Mouse (Mus musculus) neural tube, embryonic 13.5 days (tissue): ENCODE data around the gene Klhl7. TPM values are rescaled to one million over a fixed set of nuclear protein-coding genes. Genes with fewer than 3 reads are reported as not detected.
A peak's percentile ranks its signal among the peaks of the same experiment; 100 is the strongest.

ENCODE experiments used
- ATAC-seq: fragments of 200-750 bp; cut with Nextera tagmentation; 2 replicates; pipeline ENCODE4 v1.8.0; 2017; ENCODE audit warnings: low read depth, mild to moderate bottlenecking, moderate TSS enrichment, moderate library complexity
- H3K27ac ChIP-seq: fragments of 300-500 bp; sonication (generic); replicated peaks from 2 replicates; pipeline ENCODE4 v1.5.1; 2015; ENCODE audit warnings: moderate library complexity, mild to moderate bottlenecking, inconsistent platforms
- H3K27me3 ChIP-seq: fragments of 300-500 bp; sonication (generic); 2 replicates; pipeline ENCODE4 v1.6.1; 2015; ENCODE audit warnings: mild to moderate bottlenecking, inconsistent platforms
- H3K36me3 ChIP-seq: fragments of 300-500 bp; sonication (generic); 2 replicates; pipeline ENCODE4 v1.6.1; 2015; ENCODE audit warnings: mild to moderate bottlenecking, inconsistent platforms
- H3K4me1 ChIP-seq: fragments of 300-500 bp; sonication (generic); replicated peaks from 2 replicates; pipeline ENCODE4 v1.6.1; 2015; ENCODE audit warnings: inconsistent platforms
- H3K4me2 ChIP-seq: fragments of 300-500 bp; sonication (generic); 2 replicates; pipeline ENCODE4 v1.6.1; 2015; ENCODE audit warnings: inconsistent platforms, mild to moderate bottlenecking, moderate library complexity
- H3K4me3 ChIP-seq: fragments of 300-500 bp; sonication (generic); 2 replicates; pipeline ENCODE4 v1.5.1; 2015; ENCODE audit warnings: mild to moderate bottlenecking, inconsistent platforms
- H3K9ac ChIP-seq: fragments of 300-500 bp; sonication (generic); 2 replicates; pipeline ENCODE4 v1.6.1; 2015; ENCODE audit warnings: moderate library complexity, mild to moderate bottlenecking, inconsistent platforms
- H3K9me3 ChIP-seq: fragments of 300-500 bp; sonication (generic); 2 replicates; pipeline ENCODE4 v1.6.1; 2016; ENCODE audit warnings: inconsistent platforms
- WGBS: fragments of 180-500 bp; shearing (Covaris S2); methylation state at CpG from one replicate; pipeline ENCODE4 v1.1.7; 2015; 5-methylcytosine and 5-hydroxymethylcytosine counted together
- polyA plus RNA-seq: library from polyadenylated mRNA; unstranded; fragments of >200 nt; fragmentation: Nextera tagmentation; extraction: Ambion mirVana; gene quantifications from 2 replicates; pipeline ENCODE4 v1.2.1, GENCODE M21; 2015

Gene Klhl7
- polyA plus RNA-seq, 1 experiment from 2014 or later, result 130 TPM

GRCm38 (mm10) chr5:24076986-24077718, 23.3 kb upstream of the Klhl7 start:
- Histone ChIP-seq H3K4me1 (peaks cover 12% of the 10 kb centered on the region), H3K27me3 (no peaks in the 10 kb centered on the region), H3K4me2 (peak overlapping the region; percentile 49), H3K27ac (peak overlapping the region; percentile 82), H3K9me3 (no peaks in the 10 kb centered on the region), H3K36me3 (no peaks in the 10 kb centered on the region), H3K9ac (peak overlapping the region; percentile 61), H3K4me3 (peak overlapping the region; percentile 22)
- WGBS, result 3% methylated on average over 15 of the region's 15 CpGs
- ATAC-seq, result peak; percentile 88

- H3K4me1 ChIP-seq, result peaks cover 12% of the 10 kb centered on the region
- peak overlapping the region; percentile 22; the same call in 1 of the 2 replicates for H3K4me3 ChIP-seq
- no peaks in the 10 kb centered on the region for H3K9me3 ChIP-seq
- peak overlapping the region; percentile 82; the same call in 1 of the 2 replicates for H3K27ac ChIP-seq
- peak overlapping the region; percentile 49 for H3K4me2 ChIP-seq
- ATAC-seq, result no peak
- H3K9ac ChIP-seq, result 0 out of 2 replicates have a peak overlapping the region, but pooled peaks have one; percentile 61
- H3K36me3 ChIP-seq, result no peaks in the 10 kb centered on the region
- 22% methylated on average over 7 of the region's 7 CpGs for WGBS
- no peaks in the 10 kb centered on the region for H3K27me3 ChIP-seq
Measured at GRCm38 (mm10) chr5:24077739-24078306, 22.6 kb upstream of the Klhl7 start.

GRCm38 (mm10) chr5:24078420-24079179, 21.8 kb upstream of the Klhl7 start:
- no peak overlapping the region for H3K9ac ChIP-seq
- no peaks in the 10 kb centered on the region for H3K27me3 ChIP-seq
- H3K4me1 ChIP-seq, result peaks cover 12% of the 10 kb centered on the region
- no peaks in the 10 kb centered on the region for H3K9me3 ChIP-seq
- H3K27ac ChIP-seq, result no peak overlapping the region; the same call in 1 of the 2 replicates
- H3K4me3 ChIP-seq, result no peak overlapping the region
- WGBS, result 81% methylated on average over 7 of the region's 7 CpGs
- ATAC-seq, result 0 out of 2 replicates have a peak, but pooled peaks have one; percentile 34
- no peak overlapping the region for H3K4me2 ChIP-seq
- no peaks in the 10 kb centered on the region for H3K36me3 ChIP-seq

GRCm38 (mm10) chr5:24080826-24081225, 19.6 kb upstream of the Klhl7 start:
- Histone ChIP-seq H3K4me1 (peaks cover 12% of the 10 kb centered on the region), H3K9me3 (no peaks in the 10 kb centered on the region), H3K4me2 (no peak overlapping the region), H3K36me3 (no peaks in the 10 kb centered on the region), H3K27me3 (0 out of 2 replicates have a peak, but pooled peaks cover 3% of the 10 kb centered on the region), H3K4me3 (no peak overlapping the region), H3K9ac (no peak overlapping the region), H3K27ac (no peak overlapping the region)
- 78% methylated on average over 6 of the region's 6 CpGs for WGBS
- no peak for ATAC-seq

GRCm38 (mm10) chr5:24084835-24085234, 15.6 kb upstream of the Klhl7 start:
- no peak overlapping the region for H3K9ac ChIP-seq
- no peaks in the 10 kb centered on the region for H3K36me3 ChIP-seq
- no peaks in the 10 kb centered on the region for H3K9me3 ChIP-seq
- 0 out of 2 replicates have a peak, but pooled peaks cover 3% of the 10 kb centered on the region for H3K27me3 ChIP-seq
- no peak overlapping the region for H3K4me2 ChIP-seq
- no peak overlapping the region for H3K27ac ChIP-seq
- 79% methylated on average over 4 of the region's 4 CpGs for WGBS
- no peak for ATAC-seq
- H3K4me1 ChIP-seq, result peaks cover 4% of the 10 kb centered on the region; the same call in 1 of the 2 replicates
- no peak overlapping the region for H3K4me3 ChIP-seq

- Histone ChIP-seq H3K4me3 (no peak overlapping the region), H3K36me3 (no peaks in the 10 kb centered on the region), H3K9ac (no peak overlapping the region), H3K27me3 (0 out of 2 replicates have a peak, but pooled peaks cover 3% of the 10 kb centered on the region), H3K9me3 (no peaks in the 10 kb centered on the region), H3K4me1 (peaks cover 4% of the 10 kb centered on the region; the same call in 1 of the 2 replicates), H3K27ac (0 out of 2 replicates have a peak overlapping the region, but pooled peaks have one; percentile 38), H3K4me2 (no peak overlapping the region)
- WGBS, result 85% methylated on average over 16 of the region's 16 CpGs
- ATAC-seq, result no peak
Measured at GRCm38 (mm10) chr5:24086241-24086640, 14.2 kb upstream of the Klhl7 start.

- no peak overlapping the region for H3K9ac ChIP-seq
- peaks cover 4% of the 10 kb centered on the region; the same call in 1 of the 2 replicates for H3K4me1 ChIP-seq
- H3K27me3 ChIP-seq, result 0 out of 2 replicates have a peak, but pooled peaks cover 3% of the 10 kb centered on the region
- WGBS, result 20% methylated on average over 3 of the region's 3 CpGs
- no peak overlapping the region for H3K4me3 ChIP-seq
- peak overlapping the region; percentile 38; the same call in 1 of the 2 replicates for H3K27ac ChIP-seq
- ATAC-seq, result 0 out of 2 replicates have a peak, but pooled peaks have one; percentile 27
- no peaks in the 10 kb centered on the region for H3K9me3 ChIP-seq
- H3K4me2 ChIP-seq, result no peak overlapping the region
- H3K36me3 ChIP-seq, result no peaks in the 10 kb centered on the region
Measured at GRCm38 (mm10) chr5:24086865-24087264, 13.5 kb upstream of the Klhl7 start.

GRCm38 (mm10) chr5:24088451-24088850, 12.0 kb upstream of the Klhl7 start:
- no peak for ATAC-seq
- no peak overlapping the region for H3K27ac ChIP-seq
- WGBS, result 91% methylated on average over 1 of the region's 1 CpGs
- H3K9me3 ChIP-seq, result no peaks in the 10 kb centered on the region
- no peaks in the 10 kb centered on the region for H3K36me3 ChIP-seq
- 0 out of 2 replicates have a peak, but pooled peaks cover 3% of the 10 kb centered on the region for H3K27me3 ChIP-seq
- no peak overlapping the region for H3K9ac ChIP-seq
- H3K4me3 ChIP-seq, result no peak overlapping the region
- H3K4me2 ChIP-seq, result no peak overlapping the region
- peaks cover 4% of the 10 kb centered on the region; the same call in 1 of the 2 replicates for H3K4me1 ChIP-seq

- ATAC-seq, result no peak
- Histone ChIP-seq H3K27ac (no peak overlapping the region), H3K4me2 (no peak overlapping the region), H3K9ac (no peak overlapping the region), H3K4me1 (no peaks in the 10 kb centered on the region), H3K36me3 (no peaks in the 10 kb centered on the region), H3K4me3 (no peak overlapping the region), H3K27me3 (no peaks in the 10 kb centered on the region), H3K9me3 (no peaks in the 10 kb centered on the region)
- 81% methylated on average over 3 of the region's 3 CpGs for WGBS
Measured at GRCm38 (mm10) chr5:24092496-24092895, 7.9 kb upstream of the Klhl7 start.

- H3K4me1 ChIP-seq, result peaks cover 5% of the 10 kb centered on the region
- 76% methylated on average over 6 of the region's 6 CpGs for WGBS
- H3K27me3 ChIP-seq, result no peaks in the 10 kb centered on the region; the same call in 1 of the 2 replicates
- no peak overlapping the region for H3K9ac ChIP-seq
- no peak overlapping the region for H3K4me3 ChIP-seq
- H3K36me3 ChIP-seq, result no peaks in the 10 kb centered on the region
- ATAC-seq, result no peak
- H3K9me3 ChIP-seq, result no peaks in the 10 kb centered on the region
- H3K27ac ChIP-seq, result no peak overlapping the region
- no peak overlapping the region for H3K4me2 ChIP-seq
Measured at GRCm38 (mm10) chr5:24095393-24095792, 5.0 kb upstream of the Klhl7 start.

- H3K27ac ChIP-seq, result no peak overlapping the region
- H3K4me1 ChIP-seq, result peaks cover 5% of the 10 kb centered on the region
- no peak overlapping the region for H3K9ac ChIP-seq
- no peak overlapping the region for H3K4me3 ChIP-seq
- H3K27me3 ChIP-seq, result no peaks in the 10 kb centered on the region; the same call in 1 of the 2 replicates
- no peak overlapping the region for H3K4me2 ChIP-seq
- 78% methylated on average over 5 of the region's 5 CpGs for WGBS
- no peaks in the 10 kb centered on the region for H3K9me3 ChIP-seq
- ATAC-seq, result no peak
- no peaks in the 10 kb centered on the region for H3K36me3 ChIP-seq
Measured at GRCm38 (mm10) chr5:24095881-24096280, 4.5 kb upstream of the Klhl7 start.
